Mouse (Mus musculus): Measurements from ENCODE around the gene Os9.

GRCm38 (mm10) chr10:127090560-127091411 is 30.1 kb downstream of the Os9 start:
- TF ChIP-seq CTCF (IDR thresholded peaks at IDR 0.05; ENCODE audit: low read depth), result no peak
- TF ChIP-seq EP300 (IDR thresholded peaks at IDR 0.05; ENCODE audit: low read depth), result no peak
